Mouse (Mus musculus) adrenal gland, postnatal 36 days (tissue): Measurements from ENCODE around the gene Zfp51. TPM values are rescaled to one million over a fixed set of nuclear protein-coding genes. Genes with fewer than 3 reads are reported as not detected.

Source experiments
- total RNA-seq, 2 experiments: library from RNA; stranded (reverse); gene quantifications; 2 replicates each; pipeline ENCODE4 v1.2.3; 2021

The Zfp51 gene
- total RNA-seq, 2 experiments from 2014 or later = 7.3 TPM

Other genes with a start within 250 kb of the Zfp51 start
- not detected for gene Vmn1r234, start 224.3 kb upstream of the Zfp51 start, total RNA-seq
- gene Vmn1r235, start 194.0 kb upstream of the Zfp51 start, total RNA-seq = not detected
- gene Vmn1r236, start 167.4 kb upstream of the Zfp51 start, total RNA-seq = not detected
- gene Vmn1r237, start 138.5 kb upstream of the Zfp51 start, total RNA-seq = not detected
- gene Zfp677, start 66.6 kb upstream of the Zfp51 start, total RNA-seq = 1 to 10 TPM; 3.0 to 5.5 TPM
- gene Zfp54, start 27.1 kb upstream of the Zfp51 start, total RNA-seq = 1 to 10 TPM; 2.4 to 2.5 TPM
- gene Zfp53, start 38.6 kb downstream of the Zfp51 start, total RNA-seq = 1 to 10 TPM; 3.5 to 3.9 TPM
- 10 to 100 TPM; 29.6 to 33.9 TPM for gene Zfp52, start 85.2 kb downstream of the Zfp51 start, total RNA-seq
- 10 to 100 TPM; 10.6 to 14.2 TPM for gene Zfp948, start 116.6 kb downstream of the Zfp51 start, total RNA-seq
- gene Zfp983, start 200.2 kb downstream of the Zfp51 start, total RNA-seq = 1 to 10 TPM; 7.1 to 8.1 TPM
- gene Gm10226, start 241.5 kb downstream of the Zfp51 start, total RNA-seq = 1 to 10 TPM in 1 of 2 experiments, not detected in 1; 2.9 TPM